Mouse (Mus musculus) hindbrain, embryonic 16.5 days (tissue): ENCODE data around the gene Gm3415. TPM values are rescaled to one million over a fixed set of nuclear protein-coding genes. Genes with fewer than 3 reads are reported as not detected.
A peak's percentile ranks its signal among the peaks of the same experiment; 100 is the strongest.

Experiments used
- ATAC-seq: fragments of 200-750 bp; cut with Nextera tagmentation; 2 replicates; pipeline ENCODE4 v1.8.0; 2017; ENCODE audit warnings: moderate TSS enrichment, moderate library complexity
- H3K27ac ChIP-seq: fragments of 300-500 bp; sonication (generic); 2 replicates; pipeline ENCODE4 v1.5.1; 2014; ENCODE audit warnings: low read depth, mild to moderate bottlenecking, control low read depth, low read length, moderate library complexity
- H3K27me3 ChIP-seq: fragments of 300-500 bp; sonication (generic); replicated peaks from 2 replicates; pipeline ENCODE4 v1.6.1; 2014; ENCODE audit warnings: low read length; ENCODE audit not compliant: control insufficient read depth, insufficient read depth
- H3K36me3 ChIP-seq: fragments of 300-500 bp; sonication (generic); 2 replicates; pipeline ENCODE4 v1.6.1; 2014; ENCODE audit warnings: mild to moderate bottlenecking, low read length, moderate library complexity, mixed read lengths; ENCODE audit not compliant: control insufficient read depth, insufficient read depth
- H3K4me1 ChIP-seq: fragments of 300-500 bp; sonication (generic); 2 replicates; pipeline ENCODE4 v1.6.1; 2014; ENCODE audit warnings: low read depth, low read length; ENCODE audit not compliant: control insufficient read depth, insufficient read depth
- H3K4me2 ChIP-seq: fragments of 300-500 bp; sonication (generic); 2 replicates; pipeline ENCODE4 v1.6.1; 2014; ENCODE audit warnings: mild to moderate bottlenecking, low read length, control low read depth, moderate library complexity
- H3K4me3 ChIP-seq: fragments of 300-500 bp; sonication (generic); 2 replicates; pipeline ENCODE4 v1.5.1; 2014; ENCODE audit warnings: mild to moderate bottlenecking, low read length, control low read depth, moderate library complexity
- H3K9ac ChIP-seq: fragments of 300-500 bp; sonication (generic); 2 replicates; pipeline ENCODE4 v1.6.1; 2014; ENCODE audit warnings: low read depth, mild to moderate bottlenecking, control low read depth, low read length, moderate library complexity
- H3K9me3 ChIP-seq: fragments of 300-500 bp; sonication (generic); 2 replicates; pipeline ENCODE4 v1.6.1; 2014; ENCODE audit warnings: mild to moderate bottlenecking, low read length, moderate library complexity; ENCODE audit not compliant: control insufficient read depth
- WGBS: fragments of 180-500 bp; shearing (Covaris S2); extraction: QIAGEN DNeasy Blood & Tissue Kit; methylation state at CpG from one replicate; pipeline ENCODE4 v1.1.7; 2014; 5-methylcytosine and 5-hydroxymethylcytosine counted together
- polyA plus RNA-seq: library from polyadenylated mRNA; unstranded; fragments of >200 nt; fragmentation: Nextera tagmentation; extraction: Ambion mirVana; gene quantifications from 2 replicates; pipeline ENCODE4 v1.2.1, GENCODE M21; 2015

Gm3415 gene
- polyA plus RNA-seq, 1 experiment from 2014 or later, result not detected

- no peaks in the 10 kb centered on the region for H3K36me3 ChIP-seq
- no peak overlapping the region for H3K27ac ChIP-seq
- H3K4me1 ChIP-seq, result no peaks in the 10 kb centered on the region
- no peak for ATAC-seq
- H3K4me2 ChIP-seq, result no peak overlapping the region
- no peak overlapping the region for H3K4me3 ChIP-seq
- 94% methylated on average over 3 of the region's 3 CpGs for WGBS
- H3K9me3 ChIP-seq, result no peaks in the 10 kb centered on the region
- H3K9ac ChIP-seq, result no peak overlapping the region
- H3K27me3 ChIP-seq, result 0 out of 2 replicates have a peak, but pooled peaks cover 3% of the 10 kb centered on the region
These were observed 20.7 kb downstream of the Gm3415 start for GRCm38 (mm10) chr5:146576668-146577067.

GRCm38 (mm10) chr5:146584156-146584477, 28.2 kb downstream of the Gm3415 start:
- H3K27ac ChIP-seq, result peak overlapping the region; percentile 48; the same call in 1 of the 2 replicates
- 5% methylated on average over 10 of the region's 10 CpGs for WGBS
- H3K9me3 ChIP-seq, result no peaks in the 10 kb centered on the region
- H3K4me2 ChIP-seq, result peak overlapping the region; percentile 91
- no peaks in the 10 kb centered on the region for H3K36me3 ChIP-seq
- ATAC-seq, result no peak; the same call in 1 of the 2 replicates
- H3K4me1 ChIP-seq, result peaks cover 3% of the 10 kb centered on the region; the same call in 1 of the 2 replicates
- H3K4me3 ChIP-seq, result peak overlapping the region; percentile 67
- H3K9ac ChIP-seq, result peak overlapping the region; percentile 69
- peaks cover 8% of the 10 kb centered on the region for H3K27me3 ChIP-seq

DNA sequence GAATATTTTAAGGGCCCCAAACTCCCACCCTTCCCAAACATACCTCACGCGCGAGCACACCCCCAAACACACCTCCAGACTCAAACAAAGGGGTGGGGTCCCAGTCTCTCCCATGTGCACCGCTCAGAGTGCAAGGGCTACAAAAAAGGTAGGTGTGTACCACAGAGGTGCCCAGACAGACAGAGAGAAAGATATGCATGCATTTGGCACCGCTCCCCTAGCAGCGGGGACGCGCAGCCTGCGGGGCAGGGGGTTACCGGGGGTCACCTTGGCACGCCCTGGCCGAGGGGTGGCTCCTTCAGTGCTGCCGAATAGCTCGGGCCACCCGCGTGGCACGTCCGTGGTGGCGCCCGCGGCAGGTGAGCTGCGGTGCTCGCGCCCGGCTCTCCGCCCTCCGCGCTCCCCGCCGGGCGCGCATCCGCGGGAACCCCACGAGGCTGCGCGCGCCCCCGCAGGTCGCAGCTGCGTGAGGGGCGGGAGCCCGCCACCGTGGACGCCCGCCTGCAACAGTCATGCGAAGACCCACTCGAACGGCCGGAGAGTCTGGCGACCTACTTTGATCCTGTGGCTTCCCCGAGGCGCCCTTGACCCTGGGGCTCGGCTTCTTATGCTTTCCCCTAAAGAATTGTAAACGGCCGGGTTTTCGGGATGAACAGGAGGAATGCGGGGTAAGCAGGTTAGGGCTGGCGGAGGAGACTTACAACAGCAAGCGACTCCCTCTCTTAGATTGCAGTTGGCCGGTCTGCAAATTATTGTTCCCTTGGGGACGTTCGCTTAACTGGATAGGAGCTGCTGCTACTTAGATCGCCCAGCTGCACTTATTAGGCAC, 28.8 kb downstream of the Gm3415 start, which contains the start of gene Gpr12:
Gene Gpr12 (minus strand): TSS at position 762 of the 829 bp plus-strand sequence.
- peaks cover 6% of the 10 kb centered on the region for H3K27me3 ChIP-seq
- whole genome bisulfite sequencing, result under 1% methylated on average over 47 of the region's 64 CpGs
- H3K27ac ChIP-seq, result peak within 1 kb of the TSS; percentile 48
- ATAC-seq, result peak; percentile 73
- peaks cover 3% of the 10 kb centered on the region; the same call in 1 of the 2 replicates for H3K4me1 ChIP-seq
- peak within 1 kb of the TSS; percentile 67 for H3K4me3 ChIP-seq
- peak within 1 kb of the TSS; percentile 69 for H3K9ac ChIP-seq
- H3K36me3 ChIP-seq, result no peaks in the 10 kb centered on the region
- no peaks in the 10 kb centered on the region for H3K9me3 ChIP-seq
- peak within 1 kb of the TSS; percentile 91 for H3K4me2 ChIP-seq

- H3K27me3 ChIP-seq, result peaks cover 6% of the 10 kb centered on the region
- 10% methylated on average over 10 of the region's 10 CpGs for WGBS
- peak overlapping the region; percentile 14 for H3K27ac ChIP-seq
- peak overlapping the region; percentile 67 for H3K4me3 ChIP-seq
- H3K4me1 ChIP-seq, result peaks cover 3% of the 10 kb centered on the region; the same call in 1 of the 2 replicates
- H3K36me3 ChIP-seq, result no peaks in the 10 kb centered on the region
- peak overlapping the region; percentile 91 for H3K4me2 ChIP-seq
- H3K9ac ChIP-seq, result peak overlapping the region; percentile 69
- peak; percentile 15 for ATAC-seq
- no peaks in the 10 kb centered on the region for H3K9me3 ChIP-seq
These were observed 29.3 kb downstream of the Gm3415 start for GRCm38 (mm10) chr5:146585307-146585651.

DNA sequence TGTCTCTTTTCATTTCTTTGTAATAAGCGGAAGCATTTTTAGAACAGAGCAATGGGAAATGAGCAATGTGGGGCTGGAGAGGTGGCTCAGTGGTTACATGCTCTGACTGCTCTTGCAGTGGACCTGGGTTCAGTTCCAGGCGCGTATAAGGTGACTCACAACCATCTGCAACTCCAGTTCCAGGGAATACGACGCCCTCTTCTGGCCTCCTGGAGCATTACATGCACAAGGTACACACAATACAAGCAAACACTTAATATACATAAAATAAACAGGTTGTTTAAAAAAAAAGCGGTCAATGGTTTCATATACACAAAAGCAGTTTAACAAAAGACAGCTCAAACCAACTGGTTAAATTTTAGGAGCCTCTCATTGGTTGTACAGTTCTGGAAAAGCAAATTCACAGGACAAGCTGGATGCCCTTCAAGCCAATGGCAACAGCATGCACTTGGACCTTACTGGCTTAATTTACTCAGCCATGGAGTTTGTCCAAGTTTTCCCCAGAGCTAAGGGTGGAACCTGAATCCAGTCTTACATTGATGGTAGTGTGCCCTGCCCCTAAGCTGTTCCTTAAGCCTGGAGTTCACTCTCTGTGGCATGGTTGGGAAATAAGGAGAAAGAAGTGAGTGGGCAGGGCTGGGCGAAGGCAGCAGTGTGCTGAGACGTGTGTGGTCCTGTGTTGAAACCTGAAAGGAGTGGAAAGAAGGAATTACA, 30.6 kb downstream of the Gm3415 start:
- H3K9me3 ChIP-seq, result no peaks in the 10 kb centered on the region

GRCm38 (mm10) chr5:146590987-146591386, 35.1 kb downstream of the Gm3415 start:
- H3K27me3 ChIP-seq, result peaks cover 4% of the 10 kb centered on the region
- WGBS, result 38% methylated on average over 4 of the region's 4 CpGs
- no peak overlapping the region for H3K4me2 ChIP-seq

More for the DNA sequence above, 30.6 kb downstream of the Gm3415 start:
- H3K36me3 ChIP-seq, result no peaks in the 10 kb centered on the region
- 72% methylated on average over 8 of the region's 8 CpGs for WGBS
- H3K9ac ChIP-seq, result no peak overlapping the region
- H3K4me3 ChIP-seq, result no peak overlapping the region
- peaks cover 3% of the 10 kb centered on the region; the same call in 1 of the 2 replicates for H3K4me1 ChIP-seq
- H3K27ac ChIP-seq, result no peak overlapping the region
- H3K27me3 ChIP-seq, result peaks cover 6% of the 10 kb centered on the region
- H3K4me2 ChIP-seq, result no peak overlapping the region
- ATAC-seq, result no peak

DNA sequence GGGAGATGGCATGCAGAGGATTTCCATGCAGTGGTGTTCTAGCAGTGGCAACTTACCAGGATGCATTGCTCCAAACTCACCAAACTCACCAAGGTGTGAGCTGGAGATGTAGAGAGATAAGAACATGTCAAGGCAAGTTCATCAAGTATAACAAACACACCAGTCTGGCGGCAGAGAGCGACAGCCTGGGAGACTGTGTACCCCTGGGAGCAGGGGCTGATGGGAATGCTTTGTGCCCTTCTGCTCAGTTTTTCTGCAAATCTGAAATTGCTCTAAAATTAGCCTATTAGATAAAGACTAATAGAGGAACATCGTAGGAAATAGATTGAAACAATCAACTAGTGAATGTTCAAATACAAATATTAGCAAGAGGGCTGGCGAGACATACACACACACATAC, 35.7 kb downstream of the Gm3415 start:
- 80% methylated on average over 4 of the region's 4 CpGs for WGBS
- peaks cover 4% of the 10 kb centered on the region for H3K27me3 ChIP-seq
- H3K4me1 ChIP-seq, result no peaks in the 10 kb centered on the region
- H3K9me3 ChIP-seq, result peaks cover 6% of the 10 kb centered on the region
- H3K9ac ChIP-seq, result no peak overlapping the region
- H3K4me3 ChIP-seq, result no peak overlapping the region
- H3K27ac ChIP-seq, result no peak overlapping the region
- no peak overlapping the region for H3K4me2 ChIP-seq
- H3K36me3 ChIP-seq, result no peaks in the 10 kb centered on the region
- ATAC-seq, result no peak

More at GRCm38 (mm10) chr5:146590987-146591386, 35.1 kb downstream of the Gm3415 start:
- Histone ChIP-seq H3K9me3 (peaks cover 6% of the 10 kb centered on the region), H3K9ac (no peak overlapping the region), H3K27ac (no peak overlapping the region), H3K4me3 (no peak overlapping the region), H3K4me1 (no peaks in the 10 kb centered on the region), H3K36me3 (no peaks in the 10 kb centered on the region)
- no peak for ATAC-seq

- no peak overlapping the region for H3K27ac ChIP-seq
- H3K4me1 ChIP-seq, result no peaks in the 10 kb centered on the region
- H3K27me3 ChIP-seq, result peaks cover 4% of the 10 kb centered on the region; the same call in 1 of the 2 replicates
- H3K9ac ChIP-seq, result no peak overlapping the region
- no peak overlapping the region for H3K4me2 ChIP-seq
- H3K36me3 ChIP-seq, result no peaks in the 10 kb centered on the region
- ATAC-seq, result peak; percentile 61
- H3K4me3 ChIP-seq, result no peak overlapping the region
- WGBS, result 11% methylated on average over 5 of the region's 5 CpGs
- peaks cover 6% of the 10 kb centered on the region for H3K9me3 ChIP-seq
These were observed 36.6 kb downstream of the Gm3415 start for GRCm38 (mm10) chr5:146592580-146592979.
